Mouse (Mus musculus): Measurements from ENCODE around the gene Arhgap15. TPM values are rescaled to one million over a fixed set of nuclear protein-coding genes. Genes with fewer than 3 reads are reported as not detected.
A peak's percentile ranks its signal among the peaks of the same experiment; 100 is the strongest.

The Arhgap15 gene
- total RNA-seq, 2 experiments from 2014 or later = 8.7 to 9.7 TPM

GRCm38 (mm10) chr2:44104282-44105197 lies 355.9 kb downstream of the Arhgap15 start:
- DNase-seq (ENCODE audit: low spot score in 2 of 2) = peak; percentile 28 to 37

- DNase-seq (ENCODE audit: low spot score in 2 of 2) = no peak
Observed at GRCm38 (mm10) chr2:44105198-44105555, 356.6 kb downstream of the Arhgap15 start.

- DNase-seq (ENCODE audit: low spot score in 2 of 2) = no peak
Observed at GRCm38 (mm10) chr2:44106359-44106758, 357.7 kb downstream of the Arhgap15 start.

- no peak for DNase-seq (ENCODE audit: low spot score in 2 of 2)
Observed at GRCm38 (mm10) chr2:44111276-44111675, 362.7 kb downstream of the Arhgap15 start.

- DNase-seq (ENCODE audit: low spot score in 2 of 2) = no peak
Observed at GRCm38 (mm10) chr2:44112990-44113798, 364.6 kb downstream of the Arhgap15 start.

- no peak for DNase-seq (ENCODE audit: low spot score in 2 of 2)
Observed at GRCm38 (mm10) chr2:44114296-44114695, 365.7 kb downstream of the Arhgap15 start.

GRCm38 (mm10) chr2:44121162-44121561 lies 372.5 kb downstream of the Arhgap15 start:
- no peak for DNase-seq (ENCODE audit: low spot score in 2 of 2)

- DNase-seq (ENCODE audit: low spot score in 2 of 2) = no peak
Observed at GRCm38 (mm10) chr2:44123246-44123645, 374.6 kb downstream of the Arhgap15 start.

GRCm38 (mm10) chr2:44124093-44124492 lies 375.5 kb downstream of the Arhgap15 start:
- no peak for DNase-seq (ENCODE audit: low spot score in 2 of 2)

GRCm38 (mm10) chr2:44124683-44125082 lies 376.1 kb downstream of the Arhgap15 start:
- DNase-seq (ENCODE audit: low spot score in 2 of 2) = no peak

- no peak for DNase-seq (ENCODE audit: low spot score in 2 of 2)
Observed at GRCm38 (mm10) chr2:44126044-44126695, 377.5 kb downstream of the Arhgap15 start.

- DNase-seq (ENCODE audit: low spot score in 2 of 2) = no peak
Observed at GRCm38 (mm10) chr2:44129533-44129932, 380.9 kb downstream of the Arhgap15 start.

GRCm38 (mm10) chr2:44131271-44131670 lies 382.6 kb downstream of the Arhgap15 start:
- DNase-seq (ENCODE audit: low spot score in 2 of 2) = no peak

- peak in 1 of 2 experiments; percentile 17 for DNase-seq (ENCODE audit: low spot score in 2 of 2)
Observed at GRCm38 (mm10) chr2:44134796-44135195, 386.2 kb downstream of the Arhgap15 start.

- no peak for DNase-seq (ENCODE audit: low spot score in 2 of 2)
Observed at GRCm38 (mm10) chr2:44140455-44140854, 391.8 kb downstream of the Arhgap15 start.

GRCm38 (mm10) chr2:44142152-44142551 lies 393.5 kb downstream of the Arhgap15 start:
- DNase-seq (ENCODE audit: low spot score in 2 of 2) = peak in 1 of 2 experiments; percentile 12

GRCm38 (mm10) chr2:44142611-44143010 lies 394.0 kb downstream of the Arhgap15 start:
- peak in 1 of 2 experiments; percentile 35 for DNase-seq (ENCODE audit: low spot score in 2 of 2)

- DNase-seq (ENCODE audit: low spot score in 2 of 2) = no peak
Observed at GRCm38 (mm10) chr2:44146124-44146981, 397.7 kb downstream of the Arhgap15 start.

GRCm38 (mm10) chr2:44147486-44147885 lies 398.9 kb downstream of the Arhgap15 start:
- DNase-seq (ENCODE audit: low spot score in 2 of 2) = no peak

- DNase-seq (ENCODE audit: low spot score in 2 of 2) = no peak
Observed at GRCm38 (mm10) chr2:44147971-44148370, 399.3 kb downstream of the Arhgap15 start.

Measured in layer of hippocampus, postnatal 14 days (tissue).